Mouse (Mus musculus): ENCODE data around the gene Rgs7bp.

Gene Rgs7bp

DNA sequence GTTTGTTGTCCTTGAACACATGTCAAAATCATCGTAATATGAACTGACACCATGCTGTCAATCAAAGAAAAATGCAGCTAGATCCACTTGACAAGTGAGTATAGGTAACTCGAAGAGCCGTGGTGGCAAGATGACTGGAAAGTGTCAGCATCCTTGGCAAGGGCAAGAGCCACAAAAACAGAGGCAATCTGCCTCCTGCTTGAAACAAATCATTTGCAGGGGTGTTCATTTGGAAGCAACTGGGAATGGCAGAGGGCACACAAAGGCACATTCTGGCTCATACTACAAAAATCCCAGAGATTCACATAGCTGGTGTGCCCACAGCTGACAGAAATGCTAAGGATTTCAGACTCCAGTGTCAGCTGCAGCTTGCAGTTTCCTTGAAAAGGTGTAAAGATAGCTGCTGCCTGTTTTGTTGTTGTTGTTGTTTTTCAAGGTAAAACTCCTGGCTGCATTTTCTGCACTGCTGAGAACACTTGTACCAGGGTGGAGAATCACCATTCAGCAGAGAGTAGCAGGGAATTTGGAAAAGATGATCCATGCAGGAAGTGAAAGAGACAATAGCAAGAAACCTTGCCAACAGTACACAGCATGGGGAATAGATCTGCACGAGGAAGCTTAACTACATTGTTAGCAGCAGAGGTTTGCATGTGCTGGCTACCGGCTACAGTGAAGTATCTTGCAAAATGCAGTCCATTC is 52.4 kb downstream of the Rgs7bp start:
- DNase-seq: no peak

DNA sequence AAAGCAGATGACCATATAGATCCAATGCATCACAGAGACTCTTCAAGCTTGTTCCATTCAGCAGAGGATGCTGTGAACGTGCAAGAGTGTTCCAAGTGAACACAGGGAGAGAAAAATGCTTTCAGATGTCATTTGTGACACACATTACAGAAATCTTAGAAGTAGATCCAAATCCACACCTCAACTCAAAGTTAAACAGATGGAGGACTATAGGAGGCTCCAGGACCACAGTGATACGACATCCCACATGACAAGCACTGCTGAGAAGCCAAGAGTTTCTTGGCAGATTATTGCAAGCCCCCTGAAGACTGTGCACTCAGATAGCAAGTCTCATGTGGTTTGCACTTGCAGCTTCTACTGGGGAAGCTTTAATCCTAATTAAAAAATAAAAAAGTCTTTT is 53.0 kb downstream of the Rgs7bp start:
- DNase-seq: no peak

DNA sequence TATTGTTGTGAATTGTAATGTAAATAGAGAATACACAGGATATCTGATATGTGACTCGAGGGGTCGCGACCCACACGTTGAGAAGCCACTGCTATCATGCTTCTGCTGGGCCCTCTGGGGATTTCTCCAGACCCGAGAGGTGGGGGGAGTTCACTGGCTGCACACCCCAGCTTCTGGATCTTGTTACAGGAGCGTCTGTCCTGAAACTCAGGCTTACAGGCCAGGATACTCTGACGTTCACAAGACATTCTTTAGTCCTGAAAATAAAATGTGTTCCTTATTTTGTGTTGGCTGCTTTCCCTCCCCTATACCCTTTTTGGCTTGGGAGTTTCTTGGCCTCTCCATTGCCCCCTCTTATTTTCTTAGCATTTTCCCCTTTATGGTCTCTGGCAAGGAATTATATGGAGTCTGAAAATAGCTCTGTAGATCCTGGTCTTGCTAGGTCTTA is 65.9 kb downstream of the Rgs7bp start:
- no peak for DNase-seq

DNA sequence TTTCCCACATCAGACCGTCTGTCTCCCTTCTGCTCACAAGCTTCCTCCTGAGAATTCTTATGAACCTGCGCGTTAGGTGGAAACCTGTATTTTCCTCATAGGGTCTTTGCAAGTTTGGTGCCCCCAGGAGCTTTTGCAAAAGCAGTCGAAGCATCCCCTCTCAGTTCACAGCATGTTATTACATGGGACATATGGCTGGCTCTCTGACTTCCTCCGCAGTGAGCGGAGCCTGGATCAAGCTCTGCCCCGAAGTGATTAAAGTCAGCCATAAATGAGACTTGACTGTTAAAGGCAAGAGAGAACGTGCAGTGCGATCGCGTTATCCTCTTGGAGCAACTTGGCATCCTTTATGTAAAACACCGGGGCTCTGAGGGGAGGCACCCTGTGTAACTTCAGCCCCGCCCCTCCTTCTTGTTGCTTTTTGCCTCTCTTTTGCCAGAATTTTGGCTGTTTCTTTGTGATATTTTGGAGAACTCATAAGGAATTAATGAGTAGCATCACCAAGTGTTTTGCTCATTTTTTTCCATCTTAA is 66.7 kb downstream of the Rgs7bp start:
- no peak for DNase-seq

DNA sequence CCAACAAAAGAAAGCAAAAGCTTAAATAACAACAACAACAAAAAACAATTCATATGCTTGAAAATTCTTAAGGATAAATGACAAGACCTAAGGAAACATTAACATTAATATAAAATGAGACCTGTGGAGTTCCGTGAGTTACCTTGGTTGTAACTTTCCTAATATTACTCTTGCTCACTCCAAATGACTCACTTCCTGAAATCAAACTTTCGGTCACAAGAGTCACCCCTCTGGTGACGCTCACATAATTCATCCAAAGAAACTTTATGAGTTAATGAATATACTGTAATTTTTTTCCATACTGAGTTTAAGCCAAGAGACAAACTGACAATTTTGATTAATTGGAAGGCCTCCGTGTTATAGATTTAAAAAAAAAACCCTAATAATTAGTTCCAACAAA is 69.0 kb downstream of the Rgs7bp start:
- no peak for DNase-seq

DNA sequence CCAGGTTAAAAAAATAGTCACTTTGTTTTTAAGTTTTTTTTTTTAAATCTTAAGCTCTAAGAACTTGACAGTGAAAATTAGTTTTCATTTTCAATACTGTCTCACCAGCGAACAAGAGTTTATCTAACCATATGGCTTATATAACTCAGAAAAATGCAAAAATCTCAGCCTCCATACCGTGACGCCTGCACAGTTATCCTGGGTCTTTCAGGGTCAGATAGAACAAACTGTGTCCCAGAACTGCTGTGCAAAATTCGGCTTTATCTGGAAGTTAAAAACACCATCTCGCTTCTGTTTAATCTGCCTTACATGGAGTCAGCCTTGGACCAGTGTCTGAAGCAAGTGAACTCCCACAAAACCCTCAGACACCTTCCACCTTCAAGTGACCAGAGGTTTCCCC is 70.7 kb downstream of the Rgs7bp start:
- DNase-seq: no peak

DNA sequence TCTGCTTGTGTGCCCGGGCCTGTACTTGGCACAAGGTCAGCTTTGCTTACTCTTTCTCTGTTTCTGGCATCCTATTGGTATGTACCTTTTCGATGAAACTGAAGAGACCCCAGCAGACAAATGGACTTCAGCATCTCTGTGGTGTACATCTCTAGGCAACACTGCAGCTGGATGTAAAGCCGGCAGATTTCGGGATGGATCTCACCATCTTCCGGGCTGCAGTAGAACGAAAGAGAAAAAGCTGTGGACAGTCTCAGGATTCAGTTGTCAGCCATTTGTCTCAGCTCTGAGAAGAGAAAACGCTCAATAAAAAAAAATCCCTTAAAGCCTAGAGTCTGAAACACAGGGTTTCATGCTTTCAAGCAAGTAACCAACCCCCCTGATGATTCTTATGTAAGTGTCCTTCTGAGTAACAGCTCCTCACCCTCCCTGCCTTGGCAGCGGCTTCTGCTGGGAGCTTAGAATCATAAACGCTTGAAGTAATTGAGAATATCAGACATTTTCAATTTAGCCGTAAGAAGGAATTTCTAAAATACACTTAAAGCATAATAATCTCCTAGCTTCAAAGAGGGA is 71.9 kb downstream of the Rgs7bp start:
- DNase-seq: no peak

DNA sequence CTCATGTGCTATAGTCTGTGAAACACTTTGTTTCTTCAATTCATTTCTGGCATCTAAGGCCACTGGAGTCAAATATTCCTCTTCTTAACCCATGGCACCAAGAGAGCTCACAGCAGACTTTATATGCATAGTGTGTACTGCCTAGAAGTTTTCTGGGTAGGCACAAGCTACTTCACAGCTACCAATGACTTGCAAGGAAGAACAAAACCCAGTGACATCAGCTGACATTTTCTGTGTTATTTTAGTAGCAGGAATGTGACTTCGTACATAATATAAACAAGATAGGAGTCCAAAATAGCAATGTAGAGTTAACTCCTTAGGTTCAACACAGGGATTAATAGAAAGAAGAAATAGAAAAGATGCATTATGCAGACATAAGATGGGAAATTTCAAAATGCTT is 76.6 kb downstream of the Rgs7bp start:
- no peak for DNase-seq

DNA sequence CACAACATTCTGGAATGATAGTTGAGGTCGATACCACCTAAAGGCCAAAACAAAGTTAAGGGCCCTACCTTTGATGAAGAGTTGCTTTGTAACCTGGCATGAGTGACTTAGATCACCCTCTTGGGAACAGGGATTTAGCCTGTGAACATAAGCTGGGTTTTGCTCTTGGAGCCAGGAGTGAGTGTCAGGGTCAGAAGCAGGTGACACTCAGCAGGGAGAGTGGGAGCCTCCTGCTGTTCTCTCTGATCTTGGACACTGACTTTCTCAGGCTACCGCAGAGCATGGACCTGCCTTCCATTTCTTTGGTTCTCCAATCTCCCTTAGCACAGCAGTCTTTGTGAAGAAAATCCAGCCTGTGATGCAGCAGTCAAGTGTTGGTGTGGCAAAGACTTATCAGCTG is 87.2 kb downstream of the Rgs7bp start:
- no peak for DNase-seq

DNA sequence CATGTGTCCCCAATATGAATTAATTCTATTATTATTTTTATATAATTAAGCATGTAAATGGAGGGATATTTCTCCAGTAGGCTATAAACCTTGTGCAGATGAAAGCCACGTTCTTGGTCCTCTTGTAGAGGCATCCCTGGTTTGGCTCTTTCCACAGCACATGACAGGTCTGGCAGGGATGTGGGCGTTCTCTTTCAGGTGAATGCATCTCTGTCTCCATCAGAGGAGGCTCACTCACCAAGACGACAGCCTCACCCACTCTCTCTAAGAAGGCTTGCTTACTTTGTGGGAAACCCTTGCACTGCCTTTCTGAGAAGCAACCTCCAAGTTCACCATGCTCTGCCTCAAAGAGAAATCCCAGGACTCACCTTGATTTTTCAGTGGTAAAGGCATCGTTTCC is 91.0 kb downstream of the Rgs7bp start:
- no peak for DNase-seq

DNA sequence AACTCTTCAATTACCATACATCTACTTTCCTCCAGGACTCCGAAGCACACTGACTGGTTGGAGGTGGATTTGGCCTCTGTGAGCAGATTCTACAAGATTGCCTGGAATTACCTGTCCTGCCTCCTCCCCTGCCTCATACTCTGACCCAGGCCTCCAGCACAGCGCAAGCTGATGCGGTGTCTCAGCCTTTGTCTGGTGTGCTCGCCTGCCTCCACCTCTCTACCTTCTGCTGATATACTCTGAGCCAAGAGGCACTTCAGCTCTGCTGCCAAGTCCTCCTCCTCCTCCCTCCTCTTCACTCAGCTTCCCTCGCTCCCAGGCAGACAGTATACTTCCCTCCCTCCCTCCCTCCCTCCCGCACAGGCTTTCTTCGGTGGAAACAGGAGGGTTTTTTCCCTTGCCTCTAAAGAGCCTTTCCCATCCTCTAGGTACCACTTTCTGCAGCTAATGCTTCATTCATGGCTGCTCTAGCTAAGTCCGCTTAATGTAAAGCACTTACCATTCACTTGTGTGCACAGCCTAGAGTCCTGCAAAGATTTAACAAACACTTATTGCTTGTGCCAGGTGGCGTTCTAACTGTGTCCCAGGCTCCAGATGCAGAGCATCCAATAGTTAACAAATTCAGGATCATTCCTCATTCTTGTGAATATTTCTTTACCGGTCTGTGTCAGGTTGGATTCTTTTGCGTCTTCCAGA is 91.9 kb downstream of the Rgs7bp start:
- no peak for DNase-seq

DNA sequence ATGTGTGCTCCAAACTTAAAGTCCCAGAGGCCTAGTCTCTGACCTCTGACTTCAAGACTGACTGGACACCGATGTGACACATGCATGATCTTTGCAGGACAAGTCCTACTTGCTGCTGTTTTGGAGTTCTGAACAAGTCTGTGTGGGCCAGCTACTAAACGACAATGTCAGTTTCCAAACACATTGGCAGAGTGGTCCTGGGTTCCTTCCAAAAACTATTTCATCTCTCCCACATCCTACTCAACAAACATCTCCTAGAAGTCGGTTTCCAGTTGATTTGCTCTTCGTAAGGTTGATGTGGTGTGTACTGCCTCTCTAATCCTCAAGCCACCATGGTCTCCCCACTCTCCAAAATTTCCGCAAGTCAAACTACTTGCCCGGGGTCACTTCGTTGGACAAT is 92.6 kb downstream of the Rgs7bp start:
- DNase-seq: no peak

DNA sequence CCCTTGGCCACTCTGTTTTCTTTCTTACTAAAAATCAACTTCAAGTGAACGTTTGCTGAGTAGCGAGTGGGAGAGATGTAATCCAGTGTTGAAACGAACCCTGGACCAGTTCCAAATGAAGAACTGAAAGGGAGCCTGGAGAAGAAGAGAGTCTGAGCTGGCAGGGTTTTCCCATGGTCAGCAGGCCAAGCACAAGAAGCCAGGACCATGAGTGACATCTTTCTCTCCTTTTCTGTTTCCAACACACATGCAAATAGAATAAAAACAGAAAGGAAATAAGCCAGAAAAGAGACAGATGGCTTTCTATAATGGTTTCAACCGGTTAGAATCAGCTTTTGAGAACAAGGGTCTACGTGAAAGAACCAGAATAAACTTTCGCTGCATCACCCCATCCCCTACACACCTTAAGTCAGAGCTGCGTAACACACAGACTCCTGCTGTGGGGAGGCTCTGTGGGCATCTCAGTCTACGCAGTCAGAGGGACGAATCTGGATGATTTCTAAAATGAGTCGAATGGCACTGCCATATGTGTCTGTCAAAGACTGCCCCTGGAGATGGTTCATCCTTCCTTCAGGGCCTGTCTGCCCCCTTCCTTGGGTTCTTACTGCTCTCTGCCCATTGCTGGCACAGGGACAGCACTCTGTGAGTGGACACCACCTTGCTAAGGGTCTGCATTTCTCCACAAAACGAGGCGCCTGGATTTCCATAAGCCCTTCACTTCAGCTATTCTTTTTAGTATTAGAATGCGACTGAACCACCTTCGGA is 93.6 kb downstream of the Rgs7bp start:
- no peak for DNase-seq

DNA sequence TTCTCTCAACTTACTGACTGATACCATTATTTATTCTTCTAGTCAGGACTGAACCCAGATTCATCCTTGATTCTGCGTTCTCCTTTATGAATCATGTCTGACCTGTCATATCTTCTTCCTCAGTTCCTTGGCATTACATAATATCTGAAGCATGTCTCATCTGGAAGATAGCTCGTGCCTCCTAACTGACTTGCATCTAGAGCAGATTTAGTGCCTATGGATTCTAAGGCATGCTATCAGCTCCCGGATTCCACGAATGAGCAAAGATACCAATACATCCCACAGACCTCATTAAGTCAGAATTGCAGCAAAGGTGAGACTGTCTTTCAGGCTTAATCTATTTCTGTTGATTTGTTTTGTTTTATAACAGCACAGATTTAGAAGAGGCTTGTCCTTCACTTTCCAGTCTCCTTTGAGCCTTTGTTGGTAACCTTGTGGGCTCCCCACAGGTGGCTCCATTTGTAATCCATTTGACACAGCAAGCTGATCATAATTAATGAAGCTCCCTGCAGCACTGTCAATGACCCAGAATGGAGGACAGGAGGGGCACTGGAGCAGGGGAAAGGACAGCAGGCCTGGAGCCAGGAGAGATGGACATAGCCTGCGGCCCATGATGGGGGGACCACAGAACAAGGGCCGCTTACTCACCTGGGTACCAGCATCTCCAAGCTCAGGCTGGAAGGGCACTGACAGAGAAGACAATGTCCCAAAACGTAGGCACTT is 94.4 kb downstream of the Rgs7bp start:
- DNase-seq: no peak

DNA sequence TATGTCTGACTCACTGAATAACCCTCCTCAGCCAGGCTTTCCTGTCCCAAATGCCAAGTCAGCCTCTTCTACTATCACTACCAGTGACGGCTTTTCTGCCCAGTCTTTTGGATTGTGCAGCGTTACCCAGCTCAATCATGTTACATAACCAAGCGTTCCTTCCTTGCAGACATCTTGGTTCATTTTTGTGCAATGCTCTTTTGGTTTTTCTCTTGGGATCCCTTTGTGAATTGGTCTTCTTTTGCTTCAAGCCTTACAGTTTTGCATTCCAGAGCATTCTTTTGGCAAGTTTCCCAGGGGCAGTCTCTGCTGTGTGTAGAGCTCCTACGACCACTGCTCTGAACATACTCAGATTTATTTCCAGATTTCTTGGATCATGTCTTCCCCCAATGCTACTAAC is 95.0 kb downstream of the Rgs7bp start:
- DNase-seq: no peak

DNA sequence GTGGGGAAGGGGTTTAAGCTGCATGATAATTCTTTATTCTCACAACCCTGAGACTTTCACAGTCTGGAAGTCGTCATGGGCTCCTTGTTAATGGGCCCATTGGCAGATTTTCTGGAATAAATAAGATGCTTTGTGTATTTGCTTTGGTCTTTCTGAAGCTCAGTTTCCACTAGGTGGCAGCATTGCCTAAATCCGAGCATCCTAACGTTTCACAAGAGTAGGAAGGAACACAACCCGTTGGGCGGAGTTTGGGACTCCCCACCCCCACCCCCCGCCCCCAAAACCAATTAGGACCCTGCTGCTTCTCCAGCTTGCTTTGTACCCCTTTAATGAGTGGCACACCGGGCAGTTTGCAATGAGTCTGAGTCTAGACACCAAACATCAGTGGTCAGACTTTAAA is 106.8 kb downstream of the Rgs7bp start:
- peak; percentile 84 for DNase-seq

DNA sequence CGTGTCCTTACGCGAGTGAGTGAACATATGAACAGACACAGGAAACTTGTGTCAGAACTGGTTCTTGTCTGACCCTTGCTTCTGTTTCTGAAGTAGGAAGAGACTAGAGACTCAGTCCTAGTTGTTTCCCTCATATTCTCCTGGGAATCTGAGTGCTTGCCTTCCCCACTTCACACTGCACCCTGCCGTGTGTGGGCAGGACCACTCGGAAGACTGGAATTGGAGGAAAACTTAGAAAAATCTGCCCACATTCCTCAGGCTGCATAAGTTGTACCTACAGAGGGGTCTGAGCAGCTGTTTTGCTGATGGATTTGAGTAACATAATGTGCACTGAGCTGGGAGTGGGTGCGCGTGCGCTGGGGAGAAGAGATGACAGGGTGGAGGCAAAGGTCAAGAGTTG is 114.2 kb downstream of the Rgs7bp start:
- DNase-seq: no peak

DNA sequence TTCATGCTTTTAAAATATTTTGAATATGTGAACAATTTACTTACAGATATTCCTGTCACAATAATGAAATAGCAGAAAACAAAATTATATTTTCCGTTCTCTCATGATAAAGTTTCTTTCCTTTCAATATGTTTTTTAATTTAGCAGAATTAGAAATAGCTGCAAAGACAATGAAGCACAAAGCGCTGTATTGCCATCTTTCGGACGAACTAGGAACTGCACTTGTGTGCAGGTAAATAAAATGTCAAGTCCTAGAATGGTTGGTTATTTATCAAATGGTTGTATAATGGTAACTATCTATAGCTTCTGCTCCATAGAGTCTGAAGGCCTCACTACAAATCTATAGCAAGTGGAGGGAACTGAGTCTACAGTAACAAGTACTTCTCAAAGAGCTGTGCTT is 114.9 kb downstream of the Rgs7bp start:
- DNase-seq: peak; percentile 65

DNA sequence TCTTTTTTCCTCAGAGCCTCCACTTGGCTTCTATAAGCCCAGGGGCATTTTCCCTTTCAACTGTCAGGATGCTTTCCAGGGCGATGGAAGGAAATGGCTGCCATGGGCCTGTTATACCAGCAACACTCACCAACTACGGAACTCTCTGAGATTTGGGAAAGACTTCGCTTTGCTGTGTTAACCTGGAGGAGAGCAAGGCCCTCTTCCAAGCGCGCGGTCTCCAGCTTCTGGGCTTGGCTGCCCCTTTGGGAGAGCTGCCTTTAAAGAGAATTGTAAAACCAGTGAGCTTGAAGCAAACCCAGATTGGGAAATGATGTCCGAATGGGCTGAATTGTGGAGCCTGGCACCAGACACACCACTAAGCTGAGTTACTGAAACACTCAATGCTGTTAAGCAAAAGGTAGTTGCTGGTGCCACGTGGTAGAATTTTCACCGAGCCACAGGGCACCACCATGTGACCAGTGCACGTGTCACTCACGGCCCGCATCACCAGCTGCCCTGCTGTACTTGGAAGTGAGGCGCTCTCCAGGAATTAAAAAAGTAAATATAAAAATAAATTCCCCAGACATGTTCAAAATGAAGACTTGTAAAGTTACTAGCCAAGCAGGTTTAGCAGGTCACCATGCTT is 115.7 kb downstream of the Rgs7bp start:
- no peak for DNase-seq

DNA sequence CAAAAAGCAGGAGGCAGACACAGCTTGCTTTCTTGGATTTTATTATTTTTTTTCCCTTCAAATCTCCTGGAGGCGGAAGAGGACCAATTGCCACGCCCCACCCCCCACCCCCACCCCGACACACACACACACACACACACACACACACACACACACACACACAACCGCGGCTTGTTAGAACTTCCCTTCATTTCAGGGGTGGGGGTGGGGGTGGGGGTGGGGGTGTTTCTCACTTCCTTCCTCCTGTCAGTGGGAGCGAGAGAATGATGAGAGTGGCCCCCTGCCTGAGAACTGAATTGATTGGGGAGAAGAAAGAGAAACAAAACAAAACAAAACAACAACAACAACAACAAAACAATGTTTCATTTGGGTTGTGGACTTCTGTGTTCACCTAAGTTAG is 117.0 kb downstream of the Rgs7bp start:
- no peak for DNase-seq

DNA sequence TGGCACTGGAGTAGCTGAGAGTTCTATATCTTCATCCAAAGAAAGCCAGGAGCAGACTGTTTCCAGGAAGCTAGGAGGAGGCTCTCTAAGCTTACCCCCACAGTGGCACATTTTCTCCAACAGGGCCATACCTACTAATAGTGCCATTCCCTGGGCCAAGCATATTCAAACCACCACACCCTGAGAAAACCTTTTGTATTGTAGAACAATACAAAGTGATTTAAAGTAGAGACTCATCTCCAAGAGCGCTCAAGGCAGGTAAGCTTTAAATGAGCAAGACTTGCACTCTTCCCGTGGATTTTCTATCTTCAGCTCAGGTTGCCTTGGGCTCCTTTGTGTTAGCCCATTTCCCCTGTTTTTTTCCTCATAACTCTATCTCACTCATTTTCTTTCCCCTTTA is 118.1 kb downstream of the Rgs7bp start:
- DNase-seq: no peak

Data from lung, postnatal 14 days (tissue).